ENCODE assay signal across 30 mouse cellular contexts in genomic region chr7:121650724-121651123, GRCm38 (mm10). TPM values are rescaled to one million over a fixed set of nuclear protein-coding genes. Genes with fewer than 3 reads are reported as not detected.
DNase-seq lines count a peak whose midpoint lies in the region; ATAC-seq and TF ChIP-seq lines count a peak whose summit lies in the region.
"Had no signal": no experiment of that assay in that cellular context is flagged by ENCODE, and none has a peak within 500 bp of the region (broad histone marks: within the 10 kb centered on the region; RNA-seq: fewer than 3 reads in every experiment).

No protein-coding gene starts in this region.

- no peaks in the 10 kb centered on the region for H3K4me1 ChIP-seq in forebrain, embryonic 14.5 days (ENCODE audit: control insufficient read depth, insufficient read depth, low read length)
- H3K4me1 ChIP-seq in forebrain, embryonic 10.5 days, result no peaks in the 10 kb centered on the region
- no peaks in the 10 kb centered on the region for H3K4me1 ChIP-seq in heart, adult 2 months (ENCODE audit: control insufficient read depth, insufficient read depth, low read length)
- H3K4me1 ChIP-seq: embryonic facial prominence, embryonic 13.5 days; heart, embryonic 12.5 days; hindbrain, embryonic 10.5 days; liver, embryonic 13.5 days; midbrain, embryonic 13.5 days; stomach, embryonic 15.5 days had no signal

- peak; percentile 56 for DNase-seq in forebrain, embryonic 14.5 days (ENCODE audit: low spot score)
- DNase-seq in forebrain, embryonic 10.5 days (ENCODE audit: extremely low spot score, low spot score), result no peak
- peak; percentile 26 to 38 for DNase-seq in left cerebral cortex, adult 18-20 months (ENCODE audit: low spot score in 2 of 2)
- no peak for DNase-seq in left cerebral cortex, postnatal 4 days
- DNase-seq in adrenal gland, postnatal 36 days, result peak; percentile 54 to 59
- no peak for DNase-seq in cerebellum, postnatal 25 days
- no peak for DNase-seq in heart, adult 2 months
- DNase-seq: cerebellum, adult 2 months; cerebellum, postnatal 36 days; embryo, embryonic 11 days; gastrocnemius, postnatal 10 days; heart, adult 11 months; heart, postnatal 10 days; kidney, adult 9 months; kidney, postnatal 14 days; liver, embryonic 13.5 days; lung, embryonic 14.5 days; right cerebral cortex, postnatal 4 days; thymus, adult 2 months had no signal

- TF ChIP-seq POLR2A in heart, adult 2 months (IDR thresholded peaks at IDR 0.05; ENCODE audit: insufficient read depth, low read depth, low read length), result no peak

- ATAC-seq in forebrain, embryonic 14.5 days, result no peak
- ATAC-seq: CD4-positive, CD25-positive, alpha-beta regulatory T cell, adult 4 months; forebrain, embryonic 15.5 days; hindbrain, postnatal 0 days; intestine, embryonic 16.5 days; midbrain, embryonic 13.5 days had no signal

- no peaks in the 10 kb centered on the region for H3K9me3 ChIP-seq in forebrain, embryonic 14.5 days (replicated peaks; ENCODE audit: control insufficient read depth, low read length)
- no peaks in the 10 kb centered on the region for H3K9me3 ChIP-seq in forebrain, embryonic 10.5 days
- H3K9me3 ChIP-seq: embryonic facial prominence, embryonic 13.5 days; forebrain, embryonic 15.5 days; heart, embryonic 12.5 days; hindbrain, embryonic 10.5 days; liver, embryonic 13.5 days; megakaryocyte, embryonic 14.5 days; midbrain, embryonic 13.5 days; stomach, embryonic 15.5 days had no signal

- no peaks in the 10 kb centered on the region for H3K27me3 ChIP-seq in forebrain, embryonic 14.5 days (replicated peaks; ENCODE audit: control insufficient read depth, insufficient read depth, low read length)
- no peaks in the 10 kb centered on the region for H3K27me3 ChIP-seq in forebrain, embryonic 10.5 days (ENCODE audit: poor library complexity, severe bottlenecking)
- no peaks in the 10 kb centered on the region for H3K27me3 ChIP-seq in heart, adult 2 months (ENCODE audit: control insufficient read depth, insufficient read depth, low read length)
- H3K27me3 ChIP-seq: embryonic facial prominence, embryonic 13.5 days; forebrain, embryonic 15.5 days; heart, embryonic 12.5 days; liver, embryonic 13.5 days; megakaryocyte, embryonic 14.5 days; midbrain, embryonic 13.5 days; stomach, embryonic 15.5 days had no signal

- no peak overlapping the region for H3K27ac ChIP-seq in forebrain, embryonic 14.5 days (ENCODE audit: low read depth, low read length)
- H3K27ac ChIP-seq in forebrain, embryonic 10.5 days, result no peak overlapping the region
- no peak overlapping the region for H3K27ac ChIP-seq in heart, adult 2 months
- H3K27ac ChIP-seq: embryonic facial prominence, embryonic 13.5 days; forebrain, embryonic 15.5 days; hindbrain, embryonic 10.5 days; hindbrain, postnatal 0 days; liver, embryonic 13.5 days; midbrain, embryonic 13.5 days; stomach, embryonic 15.5 days had no signal

- no peak overlapping the region for H3K4me3 ChIP-seq in forebrain, embryonic 14.5 days (ENCODE audit: low read depth, low read length)
- H3K4me3 ChIP-seq in forebrain, embryonic 10.5 days, result no peak overlapping the region
- no peak overlapping the region for H3K4me3 ChIP-seq in heart, adult 2 months
- H3K4me3 ChIP-seq: embryonic facial prominence, embryonic 13.5 days; erythroblast, embryonic 14.5 days; forebrain, embryonic 15.5 days; heart, embryonic 12.5 days; hindbrain, embryonic 10.5 days; liver, embryonic 13.5 days; megakaryocyte, embryonic 14.5 days; midbrain, embryonic 13.5 days; stomach, embryonic 15.5 days had no signal

- TF ChIP-seq CTCF in heart, adult 2 months (IDR thresholded peaks at IDR 0.05), result no peak

- no peak overlapping the region for H3K4me2 ChIP-seq in forebrain, embryonic 14.5 days (ENCODE audit: low read length)
- H3K4me2 ChIP-seq: embryonic facial prominence, embryonic 13.5 days; forebrain, embryonic 15.5 days; heart, embryonic 12.5 days; liver, embryonic 13.5 days; lung, embryonic 14.5 days; midbrain, embryonic 13.5 days; stomach, embryonic 15.5 days had no signal

- no peak for TF ChIP-seq EP300 in heart, adult 2 months (IDR thresholded peaks at IDR 0.05; ENCODE audit: insufficient read depth, low read depth, low read length)

- H3K9ac ChIP-seq in forebrain, embryonic 14.5 days (ENCODE audit: low read length), result no peak overlapping the region
- no peak overlapping the region for H3K9ac ChIP-seq in heart, adult 2 months (ENCODE audit: low read depth, low read length)
- H3K9ac ChIP-seq: embryonic facial prominence, embryonic 13.5 days; forebrain, embryonic 15.5 days; heart, embryonic 12.5 days; liver, embryonic 13.5 days; lung, embryonic 14.5 days; midbrain, embryonic 13.5 days; stomach, embryonic 15.5 days had no signal

- peaks cover 57% of the 10 kb centered on the region for H3K36me3 ChIP-seq in forebrain, embryonic 14.5 days (ENCODE audit: control insufficient read depth, insufficient read depth, low read length)
- H3K36me3 ChIP-seq in forebrain, embryonic 10.5 days (replicated peaks), result peaks cover 77% of the 10 kb centered on the region
- no peaks in the 10 kb centered on the region; the same call in 1 of the 2 replicates for H3K36me3 ChIP-seq in heart, adult 2 months (ENCODE audit: control insufficient read depth, insufficient read depth, low read length)

- 58% methylated on average over 3 of the region's 3 CpGs for WGBS in forebrain, embryonic 14.5 days
- 90% methylated on average over 3 of the region's 3 CpGs for WGBS in forebrain, embryonic 10.5 days
- 89% methylated on average over 3 of the region's 3 CpGs for WGBS in heart, adult 2 months

- intact Hi-C loops in left cerebral cortex, postnatal 4 days (cut with DNase I), result no loop called here
- intact Hi-C loops in heart, adult 2 months (cut with DNase I), result no loop called here

- no peaks in the 10 kb centered on the region for H3K79me2 ChIP-seq in heart, adult 2 months (replicated peaks; ENCODE audit: control insufficient read depth, insufficient read depth, low read length)

RNA-seq across cellular contexts. Expression of gene Usp31, which starts 56.3 kb away (rescaled TPM):
- polyA plus RNA-seq in forebrain, embryonic 14.5 days (2014; fragmentation: Nextera tagmentation; extraction: Ambion mirVana), result 3.6 and 4.6 TPM in 2 replicates
- polyA plus RNA-seq in forebrain, embryonic 10.5 days (2016; fragmentation: Nextera tagmentation; extraction: Ambion mirVana), result 2.7 TPM in 2 replicates
- 10 to 100 TPM; 73.2 to 75.9 TPM for total RNA-seq in left cerebral cortex, adult 18-20 months (2021)
- total RNA-seq in left cerebral cortex, postnatal 4 days (2021), result 10 to 100 TPM; 36.3 to 38.1 TPM
- total RNA-seq in adrenal gland, postnatal 36 days (2021), result 10 to 100 TPM; 12.5 to 18.3 TPM
- 1 to 10 TPM; 8.5 to 9.9 TPM for total RNA-seq in heart, adult 2 months (2021)
- 3.5 and 6.6 TPM in 2 replicates for polyA plus RNA-seq in heart, adult 2 months (2012; rRNA removed)

Comparison
In these comparisons a context has a peak if more than half of its experiments do, and no peak if none do; other contexts are left out.
1. DNase-seq: peak in forebrain, embryonic 14.5 days (single experiment), left cerebral cortex, adult 18-20 months (2 of 2) and adrenal gland, postnatal 36 days (2 of 2); none in forebrain, embryonic 10.5 days (single experiment), left cerebral cortex, postnatal 4 days (single experiment), cerebellum, postnatal 25 days (0 of 2) and heart, adult 2 months (0 of 2).